Mouse (Mus musculus) heart, embryonic 14.5 days (tissue): ENCODE data around the gene Ccl6. TPM values are rescaled to one million over a fixed set of nuclear protein-coding genes. Genes with fewer than 3 reads are reported as not detected.
A peak's percentile ranks its signal among the peaks of the same experiment; 100 is the strongest.

Experiments
- ATAC-seq: fragments of 200-750 bp; cut with Nextera tagmentation; 2 replicates; pipeline ENCODE4 v1.8.0; 2017; ENCODE audit warnings: low read depth, moderate TSS enrichment; ENCODE audit not compliant: insufficient number of reproducible peaks, insufficient read depth, low FRiP score
- H3K27ac ChIP-seq, 2 experiments: fragments of 200-500 bp in 1 of 2; fragments of 300-500 bp in 1 of 2; sonication (generic) in 1 of 2; replicated peaks in 1 of 2; 2 replicates each; pipeline ENCODE4 v1.5.1; 2012 to 2014; ENCODE audit warnings: low read depth in 2 of 2, low read length in 2 of 2, control low read depth in 1 of 2, mild to moderate bottlenecking in 1 of 2, mixed read lengths in 1 of 2; ENCODE audit not compliant: control insufficient read depth in 1 of 2, insufficient read depth in 1 of 2
- H3K27me3 ChIP-seq: fragments of 300-500 bp; sonication (generic); 2 replicates; pipeline ENCODE4 v1.6.1; 2014; ENCODE audit warnings: mild to moderate bottlenecking, low read length, control low read depth; ENCODE audit not compliant: control insufficient read depth, insufficient read depth
- H3K36me3 ChIP-seq: fragments of 300-500 bp; sonication (generic); 2 replicates; pipeline ENCODE4 v1.6.1; 2014; ENCODE audit warnings: mild to moderate bottlenecking, control low read depth, low read length, mixed read lengths; ENCODE audit not compliant: control insufficient read depth, insufficient read depth
- H3K4me1 ChIP-seq, 2 experiments: fragments of 200-500 bp in 1 of 2; fragments of 300-500 bp in 1 of 2; sonication (generic) in 1 of 2; 2 replicates each; pipeline ENCODE4 v1.6.1; 2012 to 2014; ENCODE audit warnings: low read length in 2 of 2, control low read depth in 1 of 2, mixed read lengths in 1 of 2; ENCODE audit not compliant: control insufficient read depth in 2 of 2, insufficient read depth in 2 of 2
- H3K4me2 ChIP-seq: fragments of 300-500 bp; sonication (generic); 2 replicates; pipeline ENCODE4 v1.6.1; 2014; ENCODE audit warnings: mild to moderate bottlenecking, low read length
- H3K4me3 ChIP-seq, 2 experiments: fragments of 200-500 bp in 1 of 2; fragments of 300-500 bp in 1 of 2; sonication (generic) in 1 of 2; 2 replicates each; pipeline ENCODE4 v1.5.1; 2012 to 2014; ENCODE audit warnings: low read length in 2 of 2, mild to moderate bottlenecking in 2 of 2, control low read depth in 1 of 2, low read depth in 1 of 2, moderate library complexity in 1 of 2; ENCODE audit not compliant: control insufficient read depth in 1 of 2, insufficient read depth in 1 of 2
- H3K9ac ChIP-seq: fragments of 300-500 bp; sonication (generic); 2 replicates; pipeline ENCODE4 v1.6.1; 2014; ENCODE audit warnings: mild to moderate bottlenecking, low read length
- H3K9me3 ChIP-seq: fragments of 300-500 bp; sonication (generic); 2 replicates; pipeline ENCODE4 v1.6.1; 2016; ENCODE audit warnings: low read length, control low read depth; ENCODE audit not compliant: control insufficient read depth
- WGBS: fragments of 180-500 bp; shearing (Covaris S2); extraction: QIAGEN DNeasy Blood & Tissue Kit; methylation state at CpG from one replicate; pipeline ENCODE4 v1.1.7; 2014; 5-methylcytosine and 5-hydroxymethylcytosine counted together
- polyA plus RNA-seq: library from polyadenylated mRNA; unstranded; fragments of >200 nt; fragmentation: Nextera tagmentation; extraction: Ambion mirVana; gene quantifications from 2 replicates; pipeline ENCODE4 v1.2.1, GENCODE M21; 2014

Ccl6 gene
- 5.2 and 5.7 TPM in 2 replicates for polyA plus RNA-seq

DNA sequence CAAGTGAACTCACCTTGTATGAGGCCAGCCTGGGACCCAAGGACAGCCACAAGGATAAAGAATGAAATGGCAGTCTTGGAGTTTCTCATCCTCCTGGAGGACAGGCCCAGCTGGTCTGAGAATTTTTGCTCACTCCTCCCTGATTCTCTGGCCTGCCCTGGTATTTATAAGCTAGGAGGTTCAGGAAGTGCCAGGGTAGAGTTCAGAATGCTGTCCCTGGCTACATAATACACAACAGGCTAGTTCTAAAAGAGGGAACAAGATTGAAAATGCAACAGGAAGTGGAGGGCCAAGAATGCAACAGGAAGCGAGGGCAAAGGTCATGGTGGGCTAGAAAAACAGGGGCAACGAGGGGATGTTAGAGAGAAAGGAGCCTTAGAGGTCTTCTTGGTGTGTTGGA, at the start of gene Ccl6:
Gene Ccl6 (minus strand): TSS at position 235 of the 400 bp plus-strand sequence.
- Histone ChIP-seq H3K27me3 (no peaks in the 10 kb centered on the region), H3K9me3 (no peaks in the 10 kb centered on the region), H3K4me1 (no peaks in the 10 kb centered on the region), H3K36me3 (no peaks in the 10 kb centered on the region), H3K9ac (no peak within 1 kb of the TSS), H3K27ac (no peak within 1 kb of the TSS), H3K4me3 (no peak within 1 kb of the TSS), H3K4me2 (no peak within 1 kb of the TSS)
- 45% methylated on average over 2 of the region's 2 CpGs for WGBS
- no peak for ATAC-seq

DNA sequence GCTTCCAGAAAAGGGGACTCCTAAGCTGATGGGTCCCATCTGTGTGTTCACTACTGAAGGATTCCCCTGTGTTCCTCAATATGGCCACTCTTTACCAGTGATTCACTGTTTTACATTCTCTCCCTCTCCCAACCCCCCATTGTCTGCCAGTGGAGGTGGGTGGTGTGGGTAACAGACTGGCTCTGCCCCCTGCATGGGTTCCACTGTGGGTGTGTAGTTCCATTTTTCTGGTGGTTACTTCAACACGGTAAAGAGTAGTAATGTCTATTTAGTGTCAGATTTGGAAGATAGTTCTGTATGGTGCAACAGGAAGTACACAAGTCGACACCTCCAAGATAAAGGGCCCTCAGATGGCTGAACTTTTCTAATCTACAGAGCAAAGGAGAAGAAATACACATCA, 48.3 kb upstream of the Ccl6 start:
- H3K4me3 ChIP-seq = no peak overlapping the region
- no peak overlapping the region for H3K27ac ChIP-seq

DNA sequence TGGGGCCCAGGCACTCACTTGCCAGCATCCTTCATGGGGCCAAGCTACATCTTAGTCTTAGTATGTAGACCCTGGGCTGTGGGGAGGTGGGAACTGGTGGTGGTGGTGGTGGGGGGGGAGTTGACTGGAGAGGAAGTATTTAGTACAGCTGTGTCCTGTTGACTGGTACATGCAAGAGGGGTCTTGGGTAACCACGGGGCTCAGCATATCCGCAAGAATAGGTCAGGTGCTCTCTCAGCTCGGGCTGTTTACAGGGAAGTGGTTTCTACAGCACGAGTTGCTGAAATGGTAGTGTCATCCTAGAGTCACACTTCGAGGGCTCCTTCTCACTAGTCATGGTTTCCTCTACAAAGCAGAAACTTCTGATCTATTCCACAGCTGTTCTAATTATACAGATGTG, 47.3 kb upstream of the Ccl6 start:
- Histone ChIP-seq H3K9me3 (no peaks in the 10 kb centered on the region), H3K4me2 (no peak overlapping the region), H3K9ac (no peak overlapping the region), H3K27me3 (no peaks in the 10 kb centered on the region), H3K27ac (no peak overlapping the region), H3K36me3 (no peaks in the 10 kb centered on the region), H3K4me1 (peaks cover 0 to 2% of the 10 kb centered on the region in 2 experiments; a peak in 1 of 4 replicates), H3K4me3 (no peak overlapping the region)
- ATAC-seq = no peak
- 73% methylated on average over 5 of the region's 5 CpGs for WGBS

More for the DNA sequence above, 48.3 kb upstream of the Ccl6 start:
- ATAC-seq = no peak
- H3K4me2 ChIP-seq = no peak overlapping the region
- peaks cover 0 to 2% of the 10 kb centered on the region in 2 experiments; a peak in 1 of 4 replicates for H3K4me1 ChIP-seq
- no peaks in the 10 kb centered on the region for H3K27me3 ChIP-seq
- no peaks in the 10 kb centered on the region for H3K36me3 ChIP-seq
- WGBS = 55% methylated on average over 2 of the region's 2 CpGs
- H3K9me3 ChIP-seq = 0 out of 2 replicates have a peak, but pooled peaks cover 3% of the 10 kb centered on the region
- H3K9ac ChIP-seq = no peak overlapping the region

DNA sequence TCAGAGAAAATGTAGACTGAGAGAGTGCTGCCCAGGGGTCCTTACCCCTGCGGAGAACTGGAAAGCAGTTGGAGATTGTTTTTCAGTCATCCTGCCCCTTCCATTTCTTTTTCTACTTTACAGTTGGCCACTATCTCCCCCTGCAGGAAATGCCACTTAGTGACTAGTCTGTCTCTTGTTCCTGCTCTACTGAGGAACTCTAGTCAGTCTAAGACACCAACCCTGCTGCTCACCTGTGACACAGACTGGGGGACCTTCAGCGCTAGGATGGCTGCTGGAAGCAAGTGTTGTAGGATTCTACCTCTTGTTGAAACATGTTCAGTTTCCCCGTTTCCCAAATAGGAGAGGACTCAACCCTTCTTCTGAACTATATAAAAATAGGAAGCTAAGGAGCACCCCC, 46.6 kb upstream of the Ccl6 start:
- no peaks in the 10 kb centered on the region for H3K27me3 ChIP-seq
- H3K27ac ChIP-seq = no peak overlapping the region
- H3K9me3 ChIP-seq = no peaks in the 10 kb centered on the region
- WGBS = 61% methylated on average over 3 of the region's 3 CpGs
- H3K36me3 ChIP-seq = no peaks in the 10 kb centered on the region
- H3K9ac ChIP-seq = no peak overlapping the region
- H3K4me3 ChIP-seq = no peak overlapping the region
- no peak overlapping the region for H3K4me2 ChIP-seq
- H3K4me1 ChIP-seq = peaks cover 0 to 2% of the 10 kb centered on the region in 2 experiments; a peak in 1 of 4 replicates
- ATAC-seq = no peak

DNA sequence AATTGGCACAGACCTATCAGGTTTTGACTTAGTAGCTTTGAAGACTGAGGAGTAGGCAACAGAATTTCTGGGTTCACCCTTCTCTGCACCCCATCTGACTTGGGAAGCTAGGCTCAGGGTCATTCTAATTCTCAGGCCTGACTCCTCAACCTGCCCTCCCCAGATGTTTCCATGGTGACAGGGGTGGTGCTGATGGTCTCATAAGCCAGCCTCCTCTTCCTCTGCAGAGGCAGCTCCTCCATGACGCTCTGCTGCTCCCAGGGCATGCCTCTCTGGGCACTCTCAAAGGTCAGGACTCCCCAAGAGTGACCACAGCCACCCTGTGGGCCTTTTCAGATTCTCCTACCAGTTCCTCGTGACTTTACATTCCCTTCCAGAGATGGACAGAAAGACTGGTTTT, 46.0 kb upstream of the Ccl6 start:
- no peak overlapping the region for H3K4me2 ChIP-seq
- 67% methylated on average over 2 of the region's 2 CpGs for WGBS
- H3K27ac ChIP-seq = no peak overlapping the region
- no peak for ATAC-seq
- H3K9me3 ChIP-seq = no peaks in the 10 kb centered on the region
- H3K4me3 ChIP-seq = no peak overlapping the region
- no peaks in the 10 kb centered on the region for H3K36me3 ChIP-seq
- H3K4me1 ChIP-seq = peaks cover 2 to 4% of the 10 kb centered on the region in 2 experiments; a peak in 2 of 4 replicates
- no peak overlapping the region for H3K9ac ChIP-seq
- no peaks in the 10 kb centered on the region for H3K27me3 ChIP-seq

DNA sequence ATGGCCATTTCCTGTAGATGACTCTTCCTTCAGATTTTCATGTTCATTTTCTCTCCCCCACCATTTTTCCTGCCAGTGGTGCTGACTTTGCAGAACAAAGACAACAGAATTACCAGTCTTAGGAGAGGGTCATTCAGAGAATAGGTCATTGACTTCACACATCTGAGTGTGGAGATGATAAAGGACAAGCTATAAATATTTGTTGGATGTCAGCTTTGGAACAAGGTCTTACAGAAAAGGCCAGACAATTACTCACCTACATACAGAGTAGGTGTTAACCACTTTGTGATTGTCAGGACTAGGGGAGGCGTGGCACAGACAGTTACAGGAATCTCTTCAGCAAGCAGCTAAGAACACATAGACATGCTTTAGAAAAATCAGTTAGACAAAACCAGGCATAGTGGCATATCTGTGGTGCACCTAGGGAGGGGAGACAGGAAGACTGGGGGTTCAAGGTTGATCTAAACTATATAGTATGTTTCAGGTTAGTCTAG, 43.9 kb upstream of the Ccl6 start:
- H3K4me3 ChIP-seq = no peak overlapping the region
- no peaks in the 10 kb centered on the region for H3K36me3 ChIP-seq
- H3K4me2 ChIP-seq = no peak overlapping the region
- no peak overlapping the region for H3K9ac ChIP-seq
- 0 out of 2 replicates have a peak, but pooled peaks have one; percentile 61 for ATAC-seq
- H3K4me1 ChIP-seq = peaks cover 5 to 11% of the 10 kb centered on the region in 2 experiments; a peak in 3 of 4 replicates
- WGBS = 29% methylated on average over 1 of the region's 1 CpGs
- H3K27me3 ChIP-seq = no peaks in the 10 kb centered on the region
- peak overlapping the region in 1 of 2 experiments; percentile 37; a peak in 1 of 4 replicates for H3K27ac ChIP-seq
- no peaks in the 10 kb centered on the region for H3K9me3 ChIP-seq

DNA sequence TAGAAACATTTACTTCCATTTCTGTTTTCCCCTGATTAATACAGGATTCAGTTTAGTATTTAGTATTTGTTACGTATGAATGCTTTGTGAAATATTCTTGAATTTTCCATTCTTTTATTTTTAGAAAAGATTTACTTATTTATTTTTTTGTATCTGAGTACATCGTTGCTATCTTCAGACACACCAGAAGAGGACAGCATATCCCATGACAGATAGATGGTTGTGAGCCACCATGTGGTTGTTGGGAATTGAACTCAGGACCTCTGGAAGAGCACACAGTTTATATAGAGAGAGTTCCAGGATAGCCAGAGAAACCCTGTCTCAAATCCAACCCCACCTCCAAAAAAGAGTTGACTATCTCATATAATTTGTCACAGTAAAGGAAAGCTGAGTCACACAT, 42.0 kb upstream of the Ccl6 start:
- no peaks in the 10 kb centered on the region for H3K36me3 ChIP-seq

DNA sequence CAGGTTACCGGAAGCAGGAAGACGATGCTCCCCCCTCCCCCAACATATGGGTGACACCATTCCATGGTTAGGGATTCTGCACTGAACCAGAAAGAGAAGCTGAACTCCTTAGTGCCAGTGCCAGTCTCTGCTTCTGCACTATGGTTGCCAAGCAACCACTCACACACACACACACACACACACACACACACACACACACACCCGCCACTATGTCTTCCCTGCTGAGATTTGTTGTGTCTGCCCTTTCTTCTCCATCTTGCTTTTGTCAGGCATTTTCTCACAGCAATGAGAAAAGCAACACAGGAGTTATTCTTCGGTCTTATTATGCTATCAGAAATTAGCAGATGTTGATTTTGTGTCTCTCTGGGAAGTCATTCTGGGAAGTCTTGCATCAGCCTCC, 41.5 kb upstream of the Ccl6 start:
- Histone ChIP-seq H3K9ac (no peak overlapping the region), H3K4me3 (no peak overlapping the region), H3K4me2 (no peak overlapping the region), H3K4me1 (peaks cover 5 to 12% of the 10 kb centered on the region in 2 experiments; a peak in 3 of 4 replicates), H3K27ac (no peak overlapping the region), H3K27me3 (no peaks in the 10 kb centered on the region), H3K9me3 (no peaks in the 10 kb centered on the region), H3K36me3 (no peaks in the 10 kb centered on the region)
- no peak for ATAC-seq
- WGBS = 79% methylated on average over 4 of the region's 4 CpGs

More for the DNA sequence above, 42.0 kb upstream of the Ccl6 start:
- no peak overlapping the region for H3K4me2 ChIP-seq
- 91% methylated on average over 2 of the region's 2 CpGs for WGBS
- no peaks in the 10 kb centered on the region for H3K9me3 ChIP-seq
- no peak overlapping the region for H3K9ac ChIP-seq
- no peak overlapping the region for H3K4me3 ChIP-seq
- ATAC-seq = no peak
- H3K4me1 ChIP-seq = peaks cover 5 to 12% of the 10 kb centered on the region in 2 experiments; a peak in 3 of 4 replicates
- H3K27me3 ChIP-seq = no peaks in the 10 kb centered on the region
- no peak overlapping the region for H3K27ac ChIP-seq
